Mouse (Mus musculus): Measurements from ENCODE around the gene Hip1.

- TF ChIP-seq GATA1 (IDR thresholded peaks at IDR 0.05; ENCODE audit: borderline replicate concordance, low read length) (no peak), FLI1 (IDR thresholded peaks at IDR 0.05; ENCODE audit: low read length) (no peak)
These were observed 18.5 kb upstream of the Hip1 start, which contains the start of gene Ccl26 for GRCm38 (mm10) chr5:135563469-135563868.
